Mouse (Mus musculus): ENCODE measurements around the gene Armc10.
"Not testable (repeated sequence)": the region's sequence is repeated elsewhere in the genome, so short reads cannot be mapped to it uniquely, and the experiment has no call there.

The Armc10 gene

DNA sequence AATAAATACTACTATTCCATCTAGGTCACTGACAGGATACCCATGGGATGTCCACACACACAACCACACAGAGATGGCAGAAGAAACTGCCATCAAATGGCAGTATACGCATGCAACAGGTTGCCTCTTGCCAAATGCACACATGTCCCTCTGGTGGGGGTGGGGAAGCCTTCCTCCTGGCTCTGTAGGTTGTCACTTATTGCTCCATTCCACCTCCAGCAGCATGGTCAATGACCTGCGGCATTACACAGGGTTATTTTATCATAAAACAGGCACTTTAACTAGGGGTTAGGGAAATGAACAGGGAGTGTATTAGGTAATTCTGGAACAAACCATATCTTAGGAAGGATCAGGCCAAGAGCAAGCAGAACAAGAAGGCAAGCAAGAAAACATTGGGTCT is 23.7 kb downstream of the Armc10 start:
- no peak for DNase-seq

DNA sequence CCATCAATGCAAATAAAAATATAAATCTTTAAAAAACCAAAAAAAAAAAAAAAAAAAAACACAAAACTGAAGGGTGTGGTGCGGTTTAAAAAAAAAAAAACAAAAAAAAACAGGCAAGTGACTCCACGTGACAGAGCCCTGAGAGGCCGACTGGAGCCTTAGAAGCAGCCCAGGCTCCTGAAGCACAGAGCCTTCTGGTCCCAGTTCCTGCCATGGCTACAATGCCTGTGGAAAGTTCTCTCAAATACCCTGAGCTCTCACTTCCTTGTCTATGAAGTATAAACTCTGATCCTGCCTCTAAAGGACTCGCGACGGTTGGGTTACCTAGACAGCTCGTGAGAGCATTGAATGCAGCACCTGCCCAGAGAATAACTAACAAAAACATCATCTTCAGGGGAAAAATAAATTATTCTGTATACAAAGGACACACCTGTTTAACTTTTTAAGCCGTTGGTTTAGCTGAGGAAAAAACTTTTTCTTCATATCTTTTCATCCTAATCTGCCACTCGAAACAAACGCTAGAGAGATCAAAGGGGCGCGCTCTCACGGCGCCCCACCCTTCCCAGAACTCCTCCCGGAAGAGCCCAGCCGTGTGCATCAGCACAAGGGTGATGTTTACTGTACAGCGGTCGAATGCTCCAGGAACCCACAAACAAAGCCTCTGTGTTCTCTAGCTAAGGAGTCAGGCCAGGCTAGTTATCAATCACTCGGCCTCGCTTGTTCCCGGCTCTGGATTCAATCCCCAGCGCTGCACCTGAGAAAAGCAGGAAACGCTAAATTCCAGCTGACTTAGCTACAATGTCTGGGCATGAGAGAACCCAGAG is 27.4 kb downstream of the Armc10 start:
- peak; percentile 54 for DNase-seq

DNA sequence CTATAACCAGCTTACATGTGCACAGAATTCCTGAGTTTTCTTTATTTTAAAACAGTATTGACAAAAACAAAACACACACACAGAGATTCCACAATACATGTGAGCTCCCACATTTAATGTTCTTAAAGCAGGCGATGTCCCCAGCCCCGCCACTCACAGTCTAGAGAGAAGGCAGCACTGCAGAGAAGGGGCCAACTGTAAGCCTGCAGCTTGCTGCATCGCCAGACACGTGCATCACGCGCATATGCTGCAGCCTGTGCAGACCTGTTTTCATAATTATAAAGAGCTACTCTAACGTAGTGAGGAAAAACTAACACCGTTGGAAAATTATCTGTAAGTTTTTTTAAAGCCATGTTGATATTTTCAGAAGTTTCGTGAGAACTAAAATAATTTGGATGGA is 28.1 kb downstream of the Armc10 start:
- peak; percentile 15 for DNase-seq

DNA sequence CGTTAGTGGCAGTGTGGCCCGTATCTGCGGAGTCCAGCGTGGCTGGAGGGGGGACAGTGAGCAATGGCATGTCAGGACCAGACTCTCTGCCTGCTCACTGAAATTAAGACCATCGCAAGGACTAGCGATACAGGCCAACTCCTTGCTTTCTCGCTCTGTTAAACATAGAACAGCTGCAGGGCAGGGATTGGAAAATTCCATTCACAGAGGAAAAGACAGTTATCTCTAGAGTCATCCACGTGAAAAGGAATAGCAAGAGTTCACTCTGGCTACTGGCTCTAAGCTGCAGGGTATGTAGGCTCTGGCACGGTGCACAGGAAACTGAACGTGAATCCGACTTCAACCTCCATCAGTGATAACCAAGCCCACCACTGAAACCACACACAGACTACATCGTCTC is 29.4 kb downstream of the Armc10 start:
- DNase-seq: no peak

DNA sequence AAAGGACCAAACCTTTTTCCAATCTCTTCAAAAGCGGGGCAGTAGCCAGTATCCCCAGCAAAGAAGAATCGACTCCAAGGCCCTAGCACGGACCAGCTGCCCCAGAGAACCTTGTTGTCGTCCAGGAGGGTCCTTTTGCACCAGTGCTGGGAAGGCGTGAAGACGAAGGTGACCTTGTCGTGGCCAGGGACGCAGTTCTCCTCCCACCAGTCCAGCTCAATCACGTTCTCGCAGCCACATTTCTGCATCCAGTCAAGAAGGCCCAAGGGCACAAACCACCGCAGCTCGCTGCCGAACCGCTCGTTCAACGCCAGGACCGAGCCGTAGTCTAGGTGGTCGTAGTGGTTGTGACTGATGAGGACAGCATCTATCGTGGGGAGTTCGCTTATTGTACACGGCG is 29.9 kb downstream of the Armc10 start:
- DNase-seq: no peak

DNA sequence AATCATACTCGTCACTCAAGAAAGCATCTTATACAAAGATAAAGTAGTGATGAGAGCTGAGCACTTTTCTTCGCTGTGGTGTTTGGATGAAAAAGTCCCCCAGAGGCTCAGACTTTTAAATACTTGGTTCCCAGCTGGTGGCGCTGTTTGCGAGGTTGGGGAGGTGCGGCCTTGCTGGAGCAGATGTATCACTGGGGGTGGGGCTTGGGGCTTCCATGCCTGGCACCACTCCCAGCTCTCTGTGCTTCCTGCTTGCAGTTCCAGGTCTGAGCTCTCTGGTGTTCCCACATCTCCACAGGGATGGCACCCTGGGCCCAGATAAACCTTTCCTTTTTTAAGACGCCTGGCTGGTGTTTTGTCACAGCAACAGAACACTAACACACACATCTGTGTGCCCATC is 32.3 kb downstream of the Armc10 start:
- DNase-seq: no peak

DNA sequence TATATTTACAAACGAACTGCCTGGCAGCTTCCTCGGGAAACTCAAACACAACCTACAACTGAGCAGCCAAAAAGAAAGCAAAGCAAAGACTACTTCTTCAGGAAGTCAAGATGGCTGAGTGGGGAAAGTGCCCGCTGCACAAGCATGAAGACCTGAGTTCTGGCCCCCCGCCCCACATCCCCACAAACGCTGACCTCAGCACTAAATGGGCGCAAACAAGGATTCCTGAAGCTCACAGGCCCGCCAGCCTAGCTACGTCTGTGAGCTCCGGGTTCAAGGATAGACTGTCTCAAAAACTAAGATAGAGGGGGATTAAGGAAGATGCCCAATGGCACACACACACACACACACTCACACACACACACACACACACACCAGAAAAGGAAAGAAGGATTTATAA is 32.8 kb downstream of the Armc10 start:
- DNase-seq: no peak

DNA sequence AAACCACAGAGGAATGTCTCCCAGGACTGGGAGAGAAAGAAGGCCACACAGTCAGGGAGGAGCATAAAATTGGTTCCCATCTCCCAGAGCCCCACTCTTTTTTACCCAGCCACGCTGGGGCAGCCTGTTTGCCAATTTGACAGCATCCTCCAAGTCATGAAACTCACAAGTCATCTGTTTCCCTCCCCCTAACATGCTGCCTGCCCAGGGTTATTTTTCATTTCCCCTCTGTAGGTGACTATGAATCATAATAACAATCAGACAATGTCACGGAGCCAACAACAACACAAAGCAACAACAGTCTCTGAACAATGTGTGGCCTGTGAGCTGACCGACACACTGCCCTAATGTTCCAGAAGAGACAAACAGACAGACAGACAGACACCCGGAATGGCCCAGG is 34.4 kb downstream of the Armc10 start:
- no peak for DNase-seq

DNA sequence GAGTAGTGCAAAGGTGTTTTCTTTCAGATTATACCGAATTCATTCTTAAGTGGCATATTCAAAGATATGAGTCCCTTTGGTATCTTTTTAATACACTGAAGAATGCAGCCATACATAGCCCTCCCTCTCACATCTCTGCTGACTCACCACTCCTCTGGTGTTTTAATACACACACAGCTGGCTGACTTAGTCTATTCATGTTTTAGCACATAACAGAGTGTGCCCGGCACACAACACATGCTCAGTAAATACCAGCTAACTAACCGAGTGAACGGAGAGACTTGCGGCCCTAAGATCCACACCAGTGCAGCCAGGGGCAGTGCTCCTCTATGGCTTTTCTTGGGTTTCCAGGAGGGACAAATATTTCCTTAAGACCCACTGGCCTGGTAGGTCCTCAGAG is 35.3 kb downstream of the Armc10 start:
- DNase-seq: no peak

DNA sequence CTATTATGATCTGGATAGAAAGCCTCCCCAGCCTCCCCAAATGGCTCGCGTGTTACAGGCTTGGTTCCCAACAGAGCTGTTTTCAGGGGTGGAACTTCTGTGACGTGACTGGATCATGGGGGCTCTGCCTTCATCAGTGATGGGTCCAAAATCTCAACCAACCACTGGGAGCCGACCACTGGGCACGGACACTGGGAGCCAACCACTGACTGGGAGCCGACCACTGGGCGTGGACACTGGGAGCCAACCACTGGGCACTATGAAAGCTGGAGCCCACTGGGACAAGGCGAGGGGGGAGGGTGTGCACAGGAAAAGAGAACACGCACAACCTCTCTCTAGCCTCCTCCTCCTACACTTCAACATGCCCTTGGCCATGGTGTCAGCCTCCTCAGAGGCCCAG is 38.2 kb downstream of the Armc10 start:
- no peak for DNase-seq

DNA sequence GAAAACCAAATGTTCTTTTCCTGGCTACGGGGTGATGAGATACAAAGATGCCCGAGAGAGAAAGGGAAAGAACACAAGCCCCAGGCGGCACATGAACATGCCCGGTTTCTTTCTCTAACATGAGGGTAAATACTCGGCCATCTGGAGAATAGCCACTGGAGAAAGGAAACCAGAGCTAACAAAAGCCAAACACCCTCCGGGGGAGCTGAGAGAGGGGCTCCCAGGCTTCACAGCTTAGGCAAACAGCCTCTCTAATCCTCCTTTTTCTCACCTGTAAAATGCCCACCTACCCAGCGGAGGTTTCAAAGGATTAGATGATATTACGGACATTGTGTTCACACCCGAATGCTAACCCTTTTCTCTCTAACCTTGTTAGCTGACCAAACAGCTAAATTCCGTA is 39.4 kb downstream of the Armc10 start:
- DNase-seq: no peak

DNA sequence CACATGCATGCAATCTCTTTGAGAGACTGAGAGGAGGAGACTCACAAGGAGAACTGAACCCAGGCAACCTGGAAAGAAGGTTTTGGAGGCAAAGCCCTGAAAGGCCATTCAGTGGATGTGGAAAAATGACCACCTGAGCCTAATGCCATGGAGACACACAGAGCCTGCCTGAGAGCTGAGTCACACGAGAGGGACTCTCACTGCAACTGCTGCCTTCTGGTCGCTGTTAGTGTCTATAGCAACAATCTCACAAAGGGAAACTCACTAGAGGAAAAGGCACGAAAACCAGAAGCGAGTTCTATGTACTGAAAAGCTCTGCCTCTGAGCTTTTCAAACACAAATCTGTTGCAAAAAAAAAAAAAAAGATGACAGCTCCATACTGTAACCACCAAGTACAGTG is 41.4 kb downstream of the Armc10 start:
- DNase-seq: no peak

DNA sequence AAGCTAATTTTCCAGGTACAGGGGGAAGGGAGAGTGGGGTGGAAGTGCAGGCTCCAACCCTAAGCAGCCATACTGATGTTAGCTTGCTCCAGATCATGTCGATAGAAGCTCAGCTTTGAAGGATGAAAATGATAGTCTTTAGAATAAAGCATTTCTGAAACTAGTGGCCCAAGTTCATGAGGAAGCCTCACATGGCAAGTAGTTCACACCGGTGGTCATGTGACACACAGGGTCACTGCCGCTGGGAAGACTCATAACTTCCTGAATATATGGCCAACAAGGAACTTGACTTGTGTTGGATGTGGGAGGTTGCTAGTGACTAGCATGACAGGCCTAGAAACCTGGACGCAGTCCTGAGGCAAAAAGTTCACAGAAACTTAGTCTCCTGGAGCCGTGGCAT is 46.6 kb downstream of the Armc10 start:
- DNase-seq: no peak

DNA sequence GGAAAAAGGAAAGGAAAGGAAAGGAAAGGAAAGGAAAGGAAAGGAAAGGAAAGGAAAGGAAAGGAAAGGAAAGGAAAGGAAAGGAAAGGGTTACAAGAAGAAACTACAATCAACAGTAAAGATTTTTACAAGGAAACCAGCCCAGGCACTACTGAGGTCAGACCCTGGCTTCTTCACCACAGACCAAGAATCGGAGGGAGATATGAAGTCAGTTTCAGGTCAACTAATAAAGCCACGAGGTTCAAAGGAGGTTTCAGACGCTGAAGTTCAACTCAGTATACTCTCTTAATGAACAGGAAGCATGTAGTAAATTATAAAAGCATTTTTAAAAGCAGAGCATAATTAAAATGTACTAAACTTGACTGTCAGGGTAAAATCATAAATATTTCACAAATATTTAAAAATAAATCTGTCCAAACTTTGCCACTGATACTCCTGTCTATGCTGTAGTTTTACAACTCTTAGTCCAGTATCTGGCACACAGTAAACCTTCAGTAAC is 47.8 kb downstream of the Armc10 start:
- no peak for DNase-seq

DNA sequence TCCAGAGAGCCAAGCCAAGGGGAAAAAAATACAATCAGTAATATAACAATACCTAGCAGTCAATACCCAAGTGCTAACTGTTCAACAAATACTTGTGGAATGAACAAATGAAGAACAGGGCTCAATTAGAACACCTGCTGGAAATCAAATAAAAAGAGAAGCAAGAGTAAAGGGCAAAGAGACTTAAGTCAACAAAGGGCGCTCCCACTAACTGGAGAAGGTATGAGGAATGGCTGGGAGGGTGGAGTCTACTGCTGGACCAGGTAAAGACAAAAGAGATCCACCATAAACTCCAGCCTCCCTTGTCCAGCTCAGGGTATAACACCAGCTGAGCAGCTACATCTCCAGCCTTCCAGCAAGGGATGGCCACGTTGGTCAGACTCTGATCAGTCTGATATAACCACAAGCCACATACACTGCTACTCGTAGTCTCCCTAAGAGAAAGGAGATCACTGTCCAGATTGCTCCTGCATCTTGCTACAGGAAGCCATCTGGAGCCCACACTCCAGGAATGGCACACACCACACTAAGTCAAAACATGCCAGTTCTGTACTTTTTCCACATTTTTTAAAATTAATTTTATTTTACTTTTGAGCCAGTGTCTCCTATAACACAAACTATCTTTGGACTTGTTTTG is 49.4 kb downstream of the Armc10 start:
- DNase-seq: no peak

DNA sequence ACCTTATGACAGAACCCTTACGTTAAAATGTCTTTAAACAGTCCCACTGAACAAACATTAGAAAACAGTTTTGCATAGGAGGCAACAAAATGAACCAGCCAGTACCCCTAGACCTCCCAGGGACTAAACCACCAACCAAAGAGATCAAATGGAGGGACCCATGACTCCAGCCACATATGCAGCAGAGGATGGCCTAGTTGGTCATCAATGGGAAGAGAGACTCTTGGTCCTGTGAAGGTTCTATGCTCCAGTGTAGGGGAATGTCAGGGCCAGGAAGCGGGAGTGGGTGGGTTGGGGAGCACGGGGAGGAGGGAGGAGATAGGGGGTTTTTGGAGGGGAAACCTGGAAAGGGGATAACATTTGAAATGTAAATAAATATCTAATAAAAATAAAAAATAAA is 53.9 kb downstream of the Armc10 start:
- DNase-seq: not testable (repeated sequence)

DNA sequence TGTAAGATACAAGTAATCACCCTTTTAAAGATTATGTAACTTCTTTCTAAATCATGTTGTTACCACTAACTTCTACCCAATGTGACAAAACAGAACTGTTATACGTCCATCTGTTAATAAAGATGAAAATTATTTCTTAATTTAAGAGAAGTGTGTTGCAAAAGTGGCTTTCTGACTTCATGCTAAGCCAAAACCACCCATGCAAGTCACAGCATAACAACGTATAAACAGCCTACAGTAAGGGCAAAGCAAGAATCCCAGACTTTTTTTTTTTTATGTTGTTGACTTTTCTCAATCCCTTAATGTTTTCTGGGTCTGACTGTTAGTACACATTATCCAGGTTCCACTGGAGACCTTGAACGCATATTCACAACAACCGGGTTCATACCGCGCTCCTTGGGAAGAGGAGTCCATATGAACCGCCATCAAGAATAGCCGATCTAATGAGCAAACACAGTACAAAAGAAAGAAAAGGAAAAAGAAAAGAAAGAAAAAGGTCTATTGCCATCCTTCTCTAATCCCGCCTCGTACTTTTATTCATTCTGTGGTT is 54.7 kb downstream of the Armc10 start:
- no peak for DNase-seq

DNA sequence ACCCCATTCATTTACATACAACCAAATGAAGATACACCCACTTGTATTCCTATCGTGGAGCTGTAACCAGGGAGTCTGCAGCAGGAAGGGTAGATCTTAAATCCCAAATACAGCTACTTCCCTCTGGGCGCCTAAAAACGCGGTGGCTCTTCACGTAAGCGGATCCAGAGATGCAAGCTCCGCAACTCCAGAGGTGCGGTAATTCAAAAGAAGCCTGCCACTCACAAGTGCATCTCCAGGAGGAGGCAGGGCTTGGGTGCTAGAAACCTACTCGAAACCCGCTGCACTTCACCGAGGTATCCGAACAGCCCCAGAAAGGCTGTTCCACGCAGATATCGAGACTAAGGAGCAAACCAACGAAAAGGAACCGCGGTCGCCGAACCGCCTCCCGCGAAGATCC is 55.3 kb downstream of the Armc10 start:
- no peak for DNase-seq

DNA sequence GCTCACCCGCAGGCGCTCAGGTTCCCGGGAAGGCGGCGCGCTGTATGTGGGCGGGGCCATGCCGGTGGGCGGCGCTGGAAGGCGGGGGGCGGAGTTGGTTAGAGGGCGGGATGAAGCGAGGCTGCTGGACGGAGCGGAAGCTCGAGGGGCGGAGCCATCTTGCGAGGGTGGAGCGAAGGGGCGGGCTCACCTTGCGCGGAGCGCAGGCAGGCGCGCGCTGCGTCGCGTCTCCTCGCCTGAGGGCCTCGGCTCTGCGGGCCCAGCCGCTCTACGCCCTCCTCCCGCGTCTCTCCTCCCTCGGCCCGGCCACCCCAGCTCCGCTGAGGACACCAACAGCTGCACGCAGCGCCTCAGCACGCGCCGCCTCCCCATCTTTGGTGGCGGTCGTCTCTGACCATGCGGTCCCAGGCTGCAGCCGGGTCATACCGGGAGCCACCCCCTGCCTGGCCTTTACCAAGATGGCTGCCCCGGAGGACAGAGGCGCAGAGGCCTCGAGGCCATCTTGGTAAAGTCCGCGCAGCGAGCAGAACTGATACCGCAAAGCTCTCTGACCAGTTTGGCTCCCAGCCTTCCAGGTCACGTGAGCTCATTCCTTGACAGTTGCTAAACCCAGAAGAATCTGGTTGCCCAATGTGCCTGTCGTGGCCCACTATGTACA is 55.9 kb downstream of the Armc10 start, which contains the start of gene Napepld:
Napepld (minus strand) TSS at position 46 of the 658 bp plus-strand sequence.
- peak; percentile 100 for DNase-seq

DNA sequence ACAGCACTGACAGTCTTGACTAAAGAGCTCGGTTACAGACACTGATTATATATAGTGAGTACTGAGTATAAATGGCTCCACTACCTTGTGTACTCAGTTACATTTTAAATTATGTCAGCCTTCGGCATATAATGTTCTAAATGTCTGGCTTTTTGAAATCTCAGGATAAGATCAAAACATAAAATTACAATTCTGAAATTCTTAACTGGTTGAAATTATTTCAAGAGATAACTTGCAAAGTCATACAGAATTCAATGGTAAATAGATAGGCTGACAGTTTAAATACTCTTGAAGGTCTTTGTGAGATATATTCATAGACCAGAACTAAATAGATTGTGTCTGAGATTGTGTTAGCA is 56.4 kb downstream of the Armc10 start:
- DNase-seq: no peak

DNA sequence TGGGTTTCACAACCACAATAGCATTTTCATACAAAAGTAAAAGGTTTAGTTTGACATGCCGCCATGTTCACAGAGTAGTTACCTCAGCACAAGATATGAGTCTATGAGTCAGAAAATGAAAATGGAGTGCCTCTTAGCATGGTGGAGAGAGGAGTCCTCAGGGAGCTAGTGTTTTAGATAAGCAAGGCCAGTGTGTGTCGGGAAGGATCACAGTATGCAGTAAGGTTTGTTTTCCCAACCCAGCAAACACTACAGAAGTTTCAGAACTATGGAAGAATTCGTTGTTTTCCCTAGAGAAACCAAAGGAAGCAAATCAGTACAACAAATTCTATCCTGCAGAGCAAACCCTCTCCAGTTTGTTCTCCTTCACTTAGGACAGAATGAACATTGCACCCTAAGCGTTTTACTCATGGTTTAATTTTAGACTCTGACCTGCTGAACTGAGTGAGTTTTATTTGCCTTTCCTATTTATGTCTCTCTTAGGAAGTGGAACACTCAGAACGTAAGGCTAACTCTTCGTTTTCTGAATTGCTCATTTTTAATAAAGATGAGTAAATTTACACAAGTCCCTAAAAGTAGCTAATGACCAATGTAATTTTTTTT is 57.4 kb downstream of the Armc10 start:
- DNase-seq: no peak

DNA sequence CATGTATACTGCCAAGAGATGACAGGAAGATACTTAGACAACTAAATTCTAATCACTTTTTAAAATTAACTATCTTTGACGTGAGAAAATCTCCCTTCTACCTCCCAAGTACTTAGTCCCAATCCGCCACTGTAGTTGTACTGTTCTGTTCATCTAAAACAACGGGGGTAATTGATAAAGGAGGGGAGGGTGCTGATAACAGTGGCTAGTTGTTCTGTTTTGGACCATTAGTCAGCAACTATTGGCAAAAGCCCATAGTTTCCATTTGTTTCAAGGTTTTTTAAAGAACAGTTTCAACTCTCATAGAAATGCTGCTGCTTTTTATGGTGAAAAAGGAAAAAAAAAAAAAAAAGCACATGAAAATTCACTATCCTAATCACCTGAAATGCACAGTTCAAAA is 58.1 kb downstream of the Armc10 start:
- no peak for DNase-seq

DNA sequence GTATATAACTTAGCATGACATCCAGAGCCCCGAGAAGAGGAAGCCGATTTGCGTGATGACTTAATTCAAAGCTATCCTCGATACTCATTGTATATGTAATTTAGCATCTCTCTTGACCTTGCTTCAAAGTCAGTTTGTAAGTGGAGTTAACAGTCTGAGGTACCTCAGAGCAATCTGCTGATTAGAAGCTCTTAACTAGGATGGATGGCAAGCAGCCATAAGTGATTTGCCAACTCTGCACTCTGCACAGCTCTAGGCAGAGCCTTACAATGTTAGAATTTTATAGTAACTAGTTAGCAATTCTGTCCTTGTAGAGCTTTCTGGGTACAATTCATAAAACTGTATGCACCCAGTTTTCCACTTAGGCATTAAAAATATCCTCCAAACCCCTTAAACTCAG is 60.9 kb downstream of the Armc10 start:
- DNase-seq: no peak

Measured in thymus, postnatal 25 days (tissue).